Mouse (Mus musculus) kidney, adult 2 months (tissue): ENCODE data around the gene Ttll1.

Experiments used
- CTCF ChIP-seq: fragments of 200-500 bp; conservative IDR thresholded peaks from 2 replicates; pipeline ENCODE4 v1.5.1; 2011; ENCODE audit warnings: low read depth, mild to moderate bottlenecking, control low read depth, low read length, moderate library complexity, mixed read lengths; ENCODE audit not compliant: insufficient read depth, insufficient read length
- POLR2A ChIP-seq: fragments of 200-500 bp; IDR thresholded peaks from one replicate; pipeline ENCODE4 v1.6.1; 2011; ENCODE audit warnings: low read depth, low read length, control low read depth

- no peak for TF ChIP-seq CTCF
- no peak for TF ChIP-seq POLR2A
Observed at GRCm38 (mm10) chr15:83436541-83436940, 74.2 kb downstream of the Ttll1 start.
